ENCODE assay signal across 8 mouse cellular contexts in genomic region chr7:81706416-81707391, GRCm38 (mm10). TPM values are rescaled to one million over a fixed set of nuclear protein-coding genes. Genes with fewer than 3 reads are reported as not detected.
DNase-seq lines count a peak whose midpoint lies in the region; ATAC-seq lines count a peak whose summit lies in the region.

No protein-coding gene starts in this region.

- H3K27ac ChIP-seq in heart, embryonic 15.5 days: peak overlapping the region; percentile 80
- 0 out of 2 replicates have a peak overlapping the region, but pooled peaks have one; percentile 52 for H3K27ac ChIP-seq in midbrain, embryonic 12.5 days (replicated peaks)

- peaks cover 17% of the 10 kb centered on the region; the same call in 1 of the 2 replicates for H3K27me3 ChIP-seq in heart, embryonic 15.5 days
- peaks cover 31% of the 10 kb centered on the region for H3K27me3 ChIP-seq in midbrain, embryonic 12.5 days

- DNase-seq in adrenal gland, adult (ENCODE audit: inconsistent age in 2 of 2, low spot score in 1 of 2): peak; percentile 46 to 60
- no peak for DNase-seq in adrenal gland, adult 8-10 months
- DNase-seq in ES-CJ7 (ENCODE audit: low read depth, low spot score): peak; percentile 9
- peak; percentile 75 for DNase-seq in embryo, embryonic 11 days
- peak; percentile 34 for DNase-seq in kidney, postnatal 14 days
- peak; percentile 55 for DNase-seq in thymus, postnatal 4 days

- WGBS in heart, embryonic 15.5 days: under 1% methylated on average over 92 of the region's 114 CpGs
- WGBS in midbrain, embryonic 12.5 days: under 1% methylated on average over 96 of the region's 114 CpGs

- peak overlapping the region; percentile 91 for H3K4me2 ChIP-seq in heart, embryonic 15.5 days
- peak overlapping the region; percentile 92 for H3K4me2 ChIP-seq in midbrain, embryonic 12.5 days (replicated peaks)

- peak overlapping the region; percentile 76 for H3K9ac ChIP-seq in heart, embryonic 15.5 days
- peak overlapping the region; percentile 77 for H3K9ac ChIP-seq in midbrain, embryonic 12.5 days (replicated peaks)

- peak overlapping the region; percentile 63 for H3K4me3 ChIP-seq in heart, embryonic 15.5 days
- peak overlapping the region; percentile 67 for H3K4me3 ChIP-seq in midbrain, embryonic 12.5 days

- ATAC-seq in heart, embryonic 15.5 days (replicated peaks; ENCODE audit: insufficient number of reproducible peaks, insufficient read depth, low FRiP score, low read depth): peak; percentile 63
- peak; percentile 89 for ATAC-seq in midbrain, embryonic 12.5 days (ENCODE audit: low FRiP score, low read depth)

- peaks cover 33% of the 10 kb centered on the region for H3K4me1 ChIP-seq in heart, embryonic 15.5 days (replicated peaks)
- H3K4me1 ChIP-seq in midbrain, embryonic 12.5 days: peaks cover 13% of the 10 kb centered on the region

- no peaks in the 10 kb centered on the region for H3K36me3 ChIP-seq in heart, embryonic 15.5 days
- H3K36me3 ChIP-seq in midbrain, embryonic 12.5 days: no peaks in the 10 kb centered on the region

- H3K9me3 ChIP-seq in heart, embryonic 15.5 days (replicated peaks): no peaks in the 10 kb centered on the region
- H3K9me3 ChIP-seq in midbrain, embryonic 12.5 days: 0 out of 2 replicates have a peak, but pooled peaks cover 3% of the 10 kb centered on the region

RNA-seq across cellular contexts. Expression of gene Homer2, which starts 0.6 kb away (rescaled TPM):
- total RNA-seq in adrenal gland, adult 8-10 months (2022): 10 to 100 TPM in 2 of 4 experiments, 1 to 10 TPM in 2; 2.0 to 15.1 (median 7.6) TPM
- 59.5 and 63.4 TPM in 2 replicates for polyA plus RNA-seq in heart, embryonic 15.5 days (2015; fragmentation: Nextera tagmentation; extraction: Ambion mirVana)
- polyA plus RNA-seq in midbrain, embryonic 12.5 days (2016; fragmentation: Nextera tagmentation; extraction: Ambion mirVana): 20.7 and 22.7 TPM in 2 replicates

RNA-seq across cellular contexts. Expression of gene Ramac, which starts 56.0 kb away (rescaled TPM):
- 10 to 100 TPM; 46.9 to 62.3 (median 54.4) TPM for total RNA-seq in adrenal gland, adult 8-10 months (2022)
- 84.3 and 84.4 TPM in 2 replicates for polyA plus RNA-seq in heart, embryonic 15.5 days (2015; fragmentation: Nextera tagmentation; extraction: Ambion mirVana)
- 129 and 135 TPM in 2 replicates for polyA plus RNA-seq in midbrain, embryonic 12.5 days (2016; fragmentation: Nextera tagmentation; extraction: Ambion mirVana)
